Mouse (Mus musculus) small intestine, adult 2 months (tissue): ENCODE measurements at regions not wholly inside any gene's neighbourhood (a gene's known extent, or its start where the extent isn't known, plus 50 kb on each side); places are given as distances from the start of the nearest gene placed in this dataset.

ENCODE experiments used
- CTCF ChIP-seq: fragments of 200-500 bp; IDR thresholded peaks from 2 replicates; pipeline ENCODE4 v1.5.1; 2012; ENCODE audit warnings: low read depth, mild to moderate bottlenecking, control low read depth, inconsistent platforms, low read length, moderate library complexity, mixed read lengths; ENCODE audit not compliant: insufficient replicate concordance, insufficient read length; ENCODE audit errors: extremely low read depth
- POLR2A ChIP-seq: fragments of 200-500 bp; IDR thresholded peaks from 2 replicates; pipeline ENCODE4 v1.6.1; 2012; ENCODE audit warnings: low read depth, mild to moderate bottlenecking, control low read depth, inconsistent platforms, low read length, moderate library complexity

DNA sequence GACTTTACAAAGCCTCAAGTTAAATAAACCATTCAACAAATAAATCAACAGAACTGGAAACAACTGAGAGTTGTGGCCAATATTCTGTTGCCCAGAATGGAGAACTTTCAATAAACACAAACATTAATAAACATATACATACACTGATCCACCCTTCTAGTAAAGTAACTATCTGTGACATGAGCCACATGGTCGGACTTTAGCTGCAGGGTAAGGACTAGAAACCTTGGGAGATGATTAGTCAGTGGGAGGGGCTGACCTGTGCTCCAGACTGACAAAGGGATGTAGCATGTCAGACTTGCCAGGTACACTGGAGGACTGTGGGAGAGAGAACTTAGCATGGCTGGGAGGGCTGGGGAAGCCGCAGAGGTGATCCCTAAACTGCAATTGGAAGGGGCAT is 61.6 kb upstream of the Ankrd1 start:
- TF ChIP-seq CTCF, result no peak
- no peak for TF ChIP-seq POLR2A
